Mouse (Mus musculus) CH12.LX (cell line): ENCODE results near the gene Vps36. TPM values are rescaled to one million over a fixed set of nuclear protein-coding genes. Genes with fewer than 3 reads are reported as not detected.

Experiments
- DNase-seq: peaks from one replicate; pipeline ENCODE4 v3.0.0-alpha.2; 2013; ENCODE audit errors: extremely low read depth
- H3K27ac ChIP-seq: 2 replicates; pipeline ENCODE4 v1.5.1; 2012; ENCODE audit warnings: low read depth, mild to moderate bottlenecking, control low read depth, moderate library complexity; ENCODE audit not compliant: insufficient read depth
- H3K27me3 ChIP-seq: replicated peaks from 2 replicates; pipeline ENCODE3; 2012; ENCODE audit warnings: inconsistent platforms
- H3K36me3 ChIP-seq, 2 experiments: replicated peaks in 1 of 2; 2 replicates each; pipeline versions ENCODE3 to v1.6.1; 2012; ENCODE audit warnings: inconsistent platforms in 1 of 2, low read length in 1 of 2, mild to moderate bottlenecking in 1 of 2, mixed read lengths in 1 of 2, moderate library complexity in 1 of 2; ENCODE audit not compliant: control insufficient read depth in 1 of 2, insufficient read depth in 1 of 2
- H3K4me1 ChIP-seq, 2 experiments: 2 replicates each; pipeline ENCODE4 v1.6.1; 2012; ENCODE audit warnings: inconsistent platforms in 1 of 2, moderate library complexity in 1 of 2; ENCODE audit not compliant: insufficient read depth in 2 of 2, control insufficient read depth in 1 of 2
- H3K4me2 ChIP-seq: 2 replicates; pipeline ENCODE4 v1.6.1; 2012; ENCODE audit warnings: low read depth, mild to moderate bottlenecking, control low read depth; ENCODE audit not compliant: poor library complexity, insufficient read depth, severe bottlenecking
- H3K4me3 ChIP-seq, 3 experiments: fragments of 150-350 bp in 1 of 3; sonication (generic) in 1 of 3; replicated peaks in 1 of 3; 2 replicates each; pipeline versions ENCODE3 to v1.5.1; 2011 to 2012; ENCODE audit warnings: low read depth in 2 of 3, low read length in 2 of 3, mild to moderate bottlenecking in 2 of 3, moderate library complexity in 2 of 3, control low read depth in 1 of 3, improper control_type of control experiment in 1 of 3, inconsistent platforms in 1 of 3, mixed read lengths in 1 of 3; ENCODE audit not compliant: poor library complexity in 1 of 3
- H3K79me2 ChIP-seq: replicated peaks from 2 replicates; pipeline ENCODE4 v1.6.1; 2012; ENCODE audit warnings: mild to moderate bottlenecking, moderate library complexity; ENCODE audit not compliant: control insufficient read depth, poor library complexity, insufficient read depth, severe bottlenecking; ENCODE audit errors: extremely low read depth
- H3K9ac ChIP-seq: 2 replicates; pipeline ENCODE4 v1.6.1; 2012; ENCODE audit warnings: low read depth, mild to moderate bottlenecking, control low read depth, moderate library complexity; ENCODE audit not compliant: insufficient read depth
- H3K9me3 ChIP-seq: replicated peaks from 2 replicates; pipeline ENCODE3; 2012; ENCODE audit warnings: low read length, inconsistent platforms, mixed read lengths
- BHLHE40 ChIP-seq: IDR thresholded peaks from 2 replicates; pipeline ENCODE4 v1.6.1; 2011; ENCODE audit warnings: mild to moderate bottlenecking, low read depth, low read length, improper control_type of control experiment
- CHD1 ChIP-seq: IDR thresholded peaks from 2 replicates; pipeline ENCODE4 v1.6.1; 2012; ENCODE audit warnings: low read depth, low read length, improper control_type of control experiment, inconsistent platforms
- CHD2 ChIP-seq: IDR thresholded peaks from 2 replicates; pipeline ENCODE4 v1.6.1; 2011; ENCODE audit warnings: low read length, improper control_type of control experiment
- CTCF ChIP-seq, 2 experiments: IDR thresholded peaks in 1 of 2; conservative IDR thresholded peaks in 1 of 2; 2 replicates each; pipeline ENCODE4 v1.5.1; 2011 to 2012; ENCODE audit warnings: low read depth in 2 of 2, low read length in 2 of 2, improper control_type of control experiment in 1 of 2, inconsistent platforms in 1 of 2, mild to moderate bottlenecking in 1 of 2, moderate library complexity in 1 of 2
- E2F4 ChIP-seq: IDR thresholded peaks from 2 replicates; pipeline ENCODE4 v1.6.1; 2011; ENCODE audit warnings: low read depth, low read length, improper control_type of control experiment; ENCODE audit not compliant: insufficient replicate concordance
- ELF1 ChIP-seq: IDR thresholded peaks from 2 replicates; pipeline ENCODE4 v1.6.1; 2014; ENCODE audit warnings: low read depth, mild to moderate bottlenecking, inconsistent platforms, low read length, improper control_type of control experiment
- EP300 ChIP-seq: IDR thresholded peaks from 2 replicates; pipeline ENCODE4 v1.6.1; 2011; ENCODE audit warnings: low read length, improper control_type of control experiment
- ETS1 ChIP-seq: conservative IDR thresholded peaks from 2 replicates; pipeline ENCODE4 v1.6.1; 2012; ENCODE audit warnings: low read depth, mild to moderate bottlenecking, inconsistent platforms, low read length, improper control_type of control experiment, moderate library complexity
- GABPA ChIP-seq: IDR thresholded peaks from 2 replicates; pipeline ENCODE4 v1.6.1; 2012; ENCODE audit warnings: low read depth, low read length, improper control_type of control experiment, inconsistent platforms; ENCODE audit not compliant: insufficient replicate concordance
- HCFC1 ChIP-seq: IDR thresholded peaks from 2 replicates; pipeline ENCODE4 v1.6.1; 2012; ENCODE audit warnings: low read depth, mild to moderate bottlenecking, inconsistent platforms, low read length, improper control_type of control experiment
- JUN ChIP-seq: IDR thresholded peaks from 2 replicates; pipeline ENCODE4 v1.6.1; 2011; ENCODE audit warnings: low read depth, mild to moderate bottlenecking, low read length, improper control_type of control experiment, moderate library complexity; ENCODE audit not compliant: insufficient read depth
- JUND ChIP-seq: conservative IDR thresholded peaks from 2 replicates; pipeline ENCODE4 v1.6.1; 2011; ENCODE audit warnings: low read depth, low read length, improper control_type of control experiment
- KAT2A ChIP-seq: IDR thresholded peaks from 2 replicates; pipeline ENCODE4 v1.6.1; 2012; ENCODE audit warnings: low read length, improper control_type of control experiment, inconsistent platforms; ENCODE audit not compliant: insufficient replicate concordance
- MAFK ChIP-seq: IDR thresholded peaks from 2 replicates; pipeline ENCODE4 v1.6.1; 2011; ENCODE audit warnings: low read length, improper control_type of control experiment; ENCODE audit not compliant: insufficient replicate concordance
- MAX ChIP-seq: IDR thresholded peaks from 2 replicates; pipeline ENCODE4 v1.6.1; 2011; ENCODE audit warnings: low read length, improper control_type of control experiment
- MAZ ChIP-seq: IDR thresholded peaks from 2 replicates; pipeline ENCODE4 v1.6.1; 2012; ENCODE audit warnings: low read depth, mild to moderate bottlenecking, inconsistent platforms, low read length, improper control_type of control experiment, moderate library complexity
- MEF2A ChIP-seq: IDR thresholded peaks from 2 replicates; pipeline ENCODE4 v1.6.1; 2014; ENCODE audit warnings: low read depth, mild to moderate bottlenecking, inconsistent platforms, low read length, improper control_type of control experiment, borderline replicate concordance
- MXI1 ChIP-seq: IDR thresholded peaks from 2 replicates; pipeline ENCODE4 v1.6.1; 2011; ENCODE audit warnings: mild to moderate bottlenecking, low read depth, low read length, improper control_type of control experiment
- NELFE ChIP-seq: IDR thresholded peaks from 2 replicates; pipeline ENCODE4 v1.6.1; 2011; ENCODE audit warnings: low read depth, low read length, improper control_type of control experiment
- NRF1 ChIP-seq: IDR thresholded peaks from 2 replicates; pipeline ENCODE4 v1.6.1; 2014; ENCODE audit warnings: low read depth, mild to moderate bottlenecking, inconsistent platforms, low read length, improper control_type of control experiment, moderate library complexity
- PAX5 ChIP-seq: IDR thresholded peaks from 2 replicates; pipeline ENCODE4 v1.6.1; 2012; ENCODE audit warnings: low read length, inconsistent platforms, mixed read lengths
- POLR2A ChIP-seq: IDR thresholded peaks from 2 replicates; pipeline ENCODE4 v1.6.1; 2011; ENCODE audit warnings: low read depth, mild to moderate bottlenecking, improper control_type of control experiment, low read length
- POLR2AphosphoS2 ChIP-seq: IDR thresholded peaks from 2 replicates; pipeline ENCODE4 v1.6.1; 2011; ENCODE audit warnings: low read depth, low read length, improper control_type of control experiment
- RAD21 ChIP-seq: IDR thresholded peaks from 2 replicates; pipeline ENCODE4 v1.6.1; 2011; ENCODE audit warnings: low read depth, mild to moderate bottlenecking, low read length, improper control_type of control experiment, moderate library complexity
- SIN3A ChIP-seq: IDR thresholded peaks from 2 replicates; pipeline ENCODE4 v1.6.1; 2012; ENCODE audit warnings: low read length, improper control_type of control experiment, inconsistent platforms
- SMC3 ChIP-seq: IDR thresholded peaks from 2 replicates; pipeline ENCODE4 v1.6.1; 2011; ENCODE audit warnings: low read depth, low read length, improper control_type of control experiment
- TBP ChIP-seq: conservative IDR thresholded peaks from 2 replicates; pipeline ENCODE4 v1.6.1; 2011; ENCODE audit warnings: low read depth, low read length, improper control_type of control experiment
- TCF12 ChIP-seq: IDR thresholded peaks from 2 replicates; pipeline ENCODE4 v1.6.1; 2014; ENCODE audit warnings: low read depth, mild to moderate bottlenecking, inconsistent platforms, low read length, improper control_type of control experiment
- UBTF ChIP-seq: IDR thresholded peaks from 2 replicates; pipeline ENCODE4 v1.6.1; 2012; ENCODE audit warnings: low read depth, mild to moderate bottlenecking, inconsistent platforms, low read length, improper control_type of control experiment, moderate library complexity
- USF1 ChIP-seq: IDR thresholded peaks from 2 replicates; pipeline ENCODE4 v1.6.1; 2014; ENCODE audit warnings: low read depth, mild to moderate bottlenecking, inconsistent platforms, low read length, improper control_type of control experiment
- USF2 ChIP-seq: conservative IDR thresholded peaks from 2 replicates; pipeline ENCODE4 v1.6.1; 2011; ENCODE audit warnings: low read depth, low read length, improper control_type of control experiment
- ZKSCAN1 ChIP-seq: IDR thresholded peaks from 2 replicates; pipeline ENCODE4 v1.6.1; 2012; ENCODE audit warnings: low read depth, inconsistent platforms, low read length, improper control_type of control experiment, borderline replicate concordance
- ZMIZ1 ChIP-seq: IDR thresholded peaks from 2 replicates; pipeline ENCODE4 v1.6.1; 2012; ENCODE audit warnings: low read depth, mild to moderate bottlenecking, inconsistent platforms, low read length, improper control_type of control experiment
- ZNF384 ChIP-seq: IDR thresholded peaks from 2 replicates; pipeline ENCODE4 v1.6.1; 2012; ENCODE audit warnings: low read depth, low read length, improper control_type of control experiment, inconsistent platforms
- dilution Hi-C: fragments of 300-500 bp; cut with MboI; formaldehyde crosslinking; loops from 2 replicates; pipeline ENCODE4 v1.14.3; 2020; ENCODE audit warnings: low sequenced_read_pairs; ENCODE audit not compliant: extremely low pct_unique_long_range_greater_than_20kb, extremely low pct_ligation_motif_present
- in situ Hi-C: fragments of 300-500 bp; cut with MboI; formaldehyde crosslinking; loops from 3 replicates; pipeline ENCODE4 v1.14.3; 2019; ENCODE audit warnings: low sequenced_read_pairs, low pct_ligation_motif_present, low pct_unique_long_range_greater_than_20kb, mixed read lengths
- polyA plus RNA-seq: library from polyadenylated mRNA; unstranded; fragments of >175 nt; gene quantifications from 2 replicates; pipeline ENCODE4 v1.2.1, GENCODE M21; 2012; ENCODE audit warnings: low read depth; ENCODE audit not compliant: insufficient read length
- total RNA-seq, 2 experiments: library from RNA; depleted of rRNA; stranded (reverse); fragments of 300-350 nt in 1 of 2; fragments of >200 nt in 1 of 2; gene quantifications; 2 replicates each; pipeline ENCODE4 v1.2.3; 2012 to 2014

Gene Vps36
- total and polyA plus RNA-seq, 3 experiments = 17.8 to 43.1 (median 24.7) TPM

DNA sequence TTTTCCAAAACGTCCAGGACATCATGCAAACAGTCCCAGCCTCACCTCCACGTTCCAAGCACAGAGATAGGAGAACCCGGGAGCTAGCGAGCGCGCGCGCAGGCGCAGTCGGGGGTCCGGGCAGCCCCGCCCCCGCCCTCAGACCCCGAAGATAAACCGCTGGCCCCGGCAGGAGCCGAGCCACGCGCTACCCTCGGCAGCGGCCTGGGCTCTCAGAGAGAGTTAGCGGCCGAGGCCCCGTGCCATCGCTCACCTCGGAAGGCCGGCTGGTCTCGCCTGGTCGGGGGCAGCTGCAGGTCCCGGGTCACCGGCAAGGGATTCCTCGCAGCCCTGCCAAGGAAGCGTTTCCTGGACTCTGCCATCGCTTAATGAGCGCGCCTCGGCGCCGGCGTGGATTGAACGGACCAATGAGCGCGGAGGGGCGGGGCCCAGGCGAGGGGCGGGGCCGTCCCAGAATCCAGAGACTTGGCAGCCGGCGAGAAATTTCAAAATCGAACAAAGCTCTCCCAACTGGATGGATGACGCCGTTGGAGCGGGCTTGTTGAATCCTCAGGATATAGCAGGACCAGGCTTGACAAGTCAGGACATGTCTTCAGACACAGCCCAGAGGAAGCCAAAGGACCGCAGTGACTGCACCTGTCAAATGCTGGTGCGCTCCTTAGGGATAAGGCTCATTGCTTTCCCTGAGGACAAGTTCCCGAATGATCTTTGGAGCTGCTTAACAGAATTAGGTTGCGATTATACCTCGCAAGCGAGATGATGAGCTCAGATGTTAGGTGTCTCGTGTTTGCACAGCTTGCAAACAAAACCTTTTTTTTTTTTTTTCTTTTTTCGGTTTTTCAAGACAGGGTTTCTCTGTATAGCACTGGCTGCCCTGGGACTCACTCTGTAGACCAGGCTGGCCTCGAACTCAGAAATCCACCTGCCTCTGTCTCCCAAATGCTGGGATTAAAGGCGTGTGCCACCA lies 6.9 kb upstream of the Vps36 start, which contains the start of gene Ckap2 (continued):
- TF ChIP-seq EP300 (peak; percentile 25; the same call in 1 of the 2 replicates), USF1 (no peak), CHD1 (0 out of 2 replicates have a peak, but pooled peaks have one; percentile 37)

DNA sequence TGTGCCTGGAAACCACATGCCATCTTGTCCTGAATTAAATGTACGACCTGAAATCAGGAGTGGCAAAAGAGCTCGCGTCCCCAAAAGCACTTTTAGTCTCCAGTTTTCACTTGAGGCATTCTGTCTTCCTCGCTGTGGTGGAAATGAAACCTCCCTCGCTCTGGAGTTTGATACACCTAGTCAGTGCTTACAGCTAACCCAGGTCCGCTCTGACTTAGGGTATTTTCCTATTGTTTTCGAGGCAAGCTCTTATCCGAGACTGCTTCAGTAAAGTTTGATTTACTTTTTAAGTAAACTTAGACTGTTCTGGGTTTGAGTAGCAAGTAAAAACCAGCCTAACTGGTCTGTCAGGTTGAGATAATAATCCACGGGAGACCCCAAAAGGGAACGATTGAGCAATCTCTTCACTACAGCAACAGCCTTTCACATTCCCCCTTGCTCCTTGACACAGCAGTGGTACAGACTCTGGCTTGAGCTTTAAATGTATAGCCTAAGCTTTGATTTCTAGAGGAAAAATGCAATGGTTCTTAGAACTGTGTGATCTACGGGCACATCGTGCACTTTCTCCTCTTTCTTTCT lies 912 bp downstream of the Vps36 start:
- Histone ChIP-seq H3K9ac (peak overlapping the region; percentile 73), H3K79me2 (peaks cover 10% of the 10 kb centered on the region), H3K27ac (peak overlapping the region; percentile 34; the same call in 1 of the 2 replicates), H3K4me2 (peak overlapping the region; percentile 74), H3K4me1 (peaks cover 2 to 9% of the 10 kb centered on the region in 2 experiments), H3K36me3 (peaks cover 4 to 10% of the 10 kb centered on the region in 2 experiments), H3K27me3 (peaks cover 9% of the 10 kb centered on the region), H3K9me3 (no peaks in the 10 kb centered on the region), H3K4me3 (peak overlapping the region; percentile 78 to 89 (median 79))
- dilution Hi-C loops (no loop called here), in situ Hi-C loops (loop anchor here (10.0 kb wide), 1 partner anchor 191 kb away; no protein-coding TSS in a partner anchor)
- DNase-seq = peak; percentile 44
- TF ChIP-seq MAFK = no peak
- TF ChIP-seq HCFC1 = no peak
- no peak for TF ChIP-seq KAT2A
- TF ChIP-seq RAD21 = no peak
- no peak for TF ChIP-seq UBTF
- no peak for TF ChIP-seq E2F4
- TF ChIP-seq POLR2A = no peak
- no peak for TF ChIP-seq ZNF384
- TF ChIP-seq NELFE = no peak
- no peak for TF ChIP-seq BHLHE40
- no peak for TF ChIP-seq NRF1
- TF ChIP-seq CTCF (conservative IDR thresholded peaks at IDR 0.05 in 1 of 2, IDR thresholded peaks at IDR 0.05 in 1 of 2; ENCODE audit: low read depth in 2 of 2, low read length in 2 of 2) = no peak
- TF ChIP-seq SMC3 = no peak
- TF ChIP-seq EP300 = no peak
- TF ChIP-seq ZKSCAN1 = no peak
- TF ChIP-seq MAX = no peak
- TF ChIP-seq PAX5 = no peak
- TF ChIP-seq MAZ = 0 out of 2 replicates have a peak, but pooled peaks have one; percentile 3
- no peak for TF ChIP-seq MXI1
- 0 out of 2 replicates have a peak, but pooled peaks have one; percentile 3 for TF ChIP-seq SIN3A
- TF ChIP-seq ELF1 = no peak
- TF ChIP-seq GABPA = no peak
- no peak for TF ChIP-seq ETS1
- no peak for TF ChIP-seq TCF12
- TF ChIP-seq TBP = 0 out of 2 replicates have a peak, but pooled peaks have one; percentile 55
- TF ChIP-seq CHD1 = 0 out of 2 replicates have a peak, but pooled peaks have one; percentile 35
- TF ChIP-seq JUN = no peak
- TF ChIP-seq USF1 = no peak
- no peak for TF ChIP-seq POLR2AphosphoS2
- no peak for TF ChIP-seq ZMIZ1
- TF ChIP-seq USF2 = no peak
- TF ChIP-seq JUND = no peak
- no peak for TF ChIP-seq MEF2A
- TF ChIP-seq CHD2 = no peak
